Mouse (Mus musculus) embryonic fibroblast, embryonic 13.5 days (primary cell): ENCODE measurements around the gene Csrp3. TPM values are rescaled to one million over a fixed set of nuclear protein-coding genes. Genes with fewer than 3 reads are reported as not detected.

ENCODE experiments used
- H3K27ac ChIP-seq: 2 replicates; pipeline ENCODE4 v1.5.1; 2012; ENCODE audit warnings: low read length, control low read depth, inconsistent platforms; ENCODE audit not compliant: insufficient read depth
- H3K4me1 ChIP-seq: 2 replicates; pipeline ENCODE4 v1.6.1; 2011; ENCODE audit warnings: low read length; ENCODE audit not compliant: control insufficient read depth, insufficient read depth
- H3K4me3 ChIP-seq: 2 replicates; pipeline ENCODE4 v1.5.1; 2011; ENCODE audit warnings: mild to moderate bottlenecking, control low read depth, low read length; ENCODE audit not compliant: insufficient read depth
- CTCF ChIP-seq: IDR thresholded peaks from 2 replicates; pipeline ENCODE4 v1.5.1; 2011; ENCODE audit warnings: mild to moderate bottlenecking, control low read depth, low read length, moderate library complexity, borderline replicate concordance; ENCODE audit not compliant: insufficient read depth
- POLR2A ChIP-seq: IDR thresholded peaks from 2 replicates; pipeline ENCODE4 v1.6.1; 2011; ENCODE audit warnings: low read depth, mild to moderate bottlenecking, control low read depth, low read length, moderate library complexity
- polyA plus RNA-seq: library from polyadenylated mRNA; stranded (reverse); fragments of >200 nt; gene quantifications from 2 replicates; pipeline ENCODE4 v1.2.4, GENCODE M21; 2011; ENCODE audit warnings: low read depth; ENCODE audit not compliant: missing spikeins, insufficient read length

Csrp3 gene
- polyA plus RNA-seq, 1 experiment: not detected

- Histone ChIP-seq H3K4me3 (no peak overlapping the region), H3K4me1 (no peaks in the 10 kb centered on the region), H3K27ac (no peak overlapping the region)
- no peak for TF ChIP-seq CTCF
- TF ChIP-seq POLR2A: no peak
Observed at GRCm38 (mm10) chr7:48851529-48852104, 3.8 kb upstream of the Csrp3 start.

GRCm38 (mm10) chr7:48846755-48847154, 1.1 kb downstream of the Csrp3 start:
- TF ChIP-seq CTCF: no peak
- TF ChIP-seq POLR2A: no peak

GRCm38 (mm10) chr7:48845213-48845973, 2.4 kb downstream of the Csrp3 start:
- H3K27ac ChIP-seq: no peak overlapping the region

More at GRCm38 (mm10) chr7:48846755-48847154, 1.1 kb downstream of the Csrp3 start:
- Histone ChIP-seq H3K4me3 (no peak overlapping the region), H3K4me1 (peaks cover 3% of the 10 kb centered on the region; the same call in 1 of the 2 replicates), H3K27ac (no peak overlapping the region)

DNA sequence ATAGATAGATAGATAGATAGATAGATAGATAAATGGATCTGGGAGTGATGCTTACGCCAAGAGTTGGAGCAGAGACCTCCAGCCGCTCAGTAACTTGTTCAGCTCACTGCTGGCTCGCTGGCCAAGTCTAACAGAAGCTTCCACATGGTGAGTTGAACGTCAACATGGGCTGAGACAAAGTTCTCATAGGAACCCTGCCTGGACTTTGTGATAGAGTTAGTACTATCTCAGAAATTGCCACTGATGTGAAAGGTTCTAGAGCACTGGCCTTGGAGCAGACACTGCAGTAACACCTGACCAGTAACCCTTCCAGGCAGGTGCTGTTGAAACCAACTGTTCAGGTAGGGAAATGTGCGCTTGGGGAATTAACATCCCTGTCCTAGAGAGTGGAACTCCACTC, 4.3 kb downstream of the Csrp3 start:
- H3K27ac ChIP-seq: no peak overlapping the region
- peaks cover 3% of the 10 kb centered on the region; the same call in 1 of the 2 replicates for H3K4me1 ChIP-seq

More at GRCm38 (mm10) chr7:48845213-48845973, 2.4 kb downstream of the Csrp3 start:
- H3K4me3 ChIP-seq: no peak overlapping the region
- TF ChIP-seq CTCF: no peak
- TF ChIP-seq POLR2A: no peak
- peaks cover 3% of the 10 kb centered on the region; the same call in 1 of the 2 replicates for H3K4me1 ChIP-seq

GRCm38 (mm10) chr7:48842353-48842752, 5.5 kb downstream of the Csrp3 start:
- Histone ChIP-seq H3K4me1 (peaks cover 3% of the 10 kb centered on the region; the same call in 1 of the 2 replicates), H3K4me3 (no peak overlapping the region), H3K27ac (no peak overlapping the region)
- no peak for TF ChIP-seq CTCF

More for the DNA sequence above, 4.3 kb downstream of the Csrp3 start:
- TF ChIP-seq CTCF (no peak), POLR2A (no peak)
- H3K4me3 ChIP-seq: no peak overlapping the region

- Histone ChIP-seq H3K4me1 (peaks cover 3% of the 10 kb centered on the region; the same call in 1 of the 2 replicates), H3K27ac (no peak overlapping the region), H3K4me3 (no peak overlapping the region)
- no peak for TF ChIP-seq CTCF
- no peak for TF ChIP-seq POLR2A
Observed at GRCm38 (mm10) chr7:48841538-48841937, 6.3 kb downstream of the Csrp3 start.

DNA sequence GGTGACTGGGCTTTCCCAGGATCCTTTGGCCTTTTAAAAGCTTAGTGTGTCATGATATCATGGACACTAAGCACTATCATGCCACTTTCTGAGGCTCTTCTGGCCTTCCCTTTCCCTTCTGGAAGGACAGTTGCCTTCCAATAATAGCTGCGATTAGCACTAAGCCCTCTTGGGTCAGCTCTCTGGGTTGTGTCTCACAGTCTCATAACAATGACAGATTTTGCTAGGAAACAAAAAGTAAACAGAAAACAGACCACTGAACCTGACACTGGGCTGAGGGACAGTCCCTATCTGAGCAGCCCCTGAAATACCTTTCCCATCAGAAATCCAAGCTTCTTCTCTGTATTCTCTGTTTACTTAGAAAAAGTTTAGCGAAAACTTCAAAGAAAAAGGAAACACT, 7.3 kb downstream of the Csrp3 start:
- Histone ChIP-seq H3K4me3 (no peak overlapping the region), H3K4me1 (peaks cover 3% of the 10 kb centered on the region; the same call in 1 of the 2 replicates), H3K27ac (no peak overlapping the region)
- TF ChIP-seq CTCF: no peak

GRCm38 (mm10) chr7:48838434-48838833, 9.4 kb downstream of the Csrp3 start:
- Histone ChIP-seq H3K27ac (no peak overlapping the region), H3K4me3 (no peak overlapping the region), H3K4me1 (no peaks in the 10 kb centered on the region)
- TF ChIP-seq POLR2A (no peak), CTCF (no peak)

DNA sequence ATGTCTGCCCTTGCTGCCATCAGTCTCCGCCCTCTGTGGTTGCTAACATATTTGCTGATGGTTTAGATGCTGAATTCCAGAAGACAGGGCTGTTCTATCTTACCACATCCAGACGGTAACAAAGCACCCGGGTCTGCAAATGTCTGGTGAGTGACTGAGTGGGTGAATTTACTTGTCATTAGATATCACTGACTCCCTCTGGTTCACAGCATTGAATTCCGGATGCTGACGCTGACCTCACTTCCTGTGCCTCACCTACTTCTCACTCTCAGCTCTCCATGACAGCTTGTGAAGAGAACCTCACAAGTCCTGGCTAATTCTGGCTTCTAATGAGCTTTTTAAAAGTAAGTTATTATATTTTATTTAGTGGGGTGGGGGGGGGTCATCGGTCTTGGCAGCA, 10.9 kb downstream of the Csrp3 start:
- Histone ChIP-seq H3K4me3 (no peak overlapping the region), H3K27ac (no peak overlapping the region), H3K4me1 (no peaks in the 10 kb centered on the region)
- no peak for TF ChIP-seq CTCF
- TF ChIP-seq POLR2A: no peak

GRCm38 (mm10) chr7:48834989-48835626, 12.7 kb downstream of the Csrp3 start:
- Histone ChIP-seq H3K27ac (no peak overlapping the region), H3K4me1 (no peaks in the 10 kb centered on the region), H3K4me3 (no peak overlapping the region)
- TF ChIP-seq POLR2A (no peak), CTCF (no peak)
